Mouse (Mus musculus) erythroblast, adult 5-6 weeks (primary cell): ENCODE data around the gene Scn7a. TPM values are rescaled to one million over a fixed set of nuclear protein-coding genes. Genes with fewer than 3 reads are reported as not detected.

ENCODE experiments used
- ATAC-seq: replicated peaks from 2 replicates; pipeline ENCODE4 v1.8.0; 2016; ENCODE audit warnings: moderate number of reproducible peaks, mild to moderate bottlenecking, moderate TSS enrichment, inconsistent platforms; ENCODE audit not compliant: poor library complexity, low FRiP score, severe bottlenecking
- total RNA-seq, 2 experiments: library from RNA; stranded (forward) in 1 of 2; stranded (reverse) in 1 of 2; fragments of 150-400 nt in 1 of 2; fragments of 200-764, 138-1000 nt in 1 of 2; gene quantifications; 2 replicates each; pipeline versions ENCODE4 v1.2.3 to v1.2.4; 2015 to 2017; ENCODE audit warnings: low replicate concordance in 2 of 2

Gene Scn7a
- total RNA-seq, 2 experiments from 2014 or later, result under 0.01 TPM; not detected in 1

GRCm38 (mm10) chr2:66632728-66633127 is 152.0 kb downstream of the Scn7a start:
- ATAC-seq, result no peak

Other genes with a start within 250 kb of the Scn7a start
- not detected in 2 replicates for gene Scn9a, start 150.0 kb downstream of the Scn7a start, total RNA-seq (2015; ENCODE audit: low replicate concordance)
- gene Scn9a, start 150.0 kb downstream of the Scn7a start, total RNA-seq (2017; ENCODE audit: low replicate concordance), result 0.09 TPM in 1 of 2 replicates, not detected in the other